Mouse (Mus musculus) embryo, embryonic 11.5 days (tissue): ENCODE data around the gene Sclt1.
A peak's percentile ranks its signal among the peaks of the same experiment; 100 is the strongest.

ENCODE experiments used
- DNase-seq: peaks from one replicate; pipeline ENCODE4 v3.0.0-alpha.2; 2012; ENCODE audit warnings: low read depth, low spot score

Sclt1 gene

DNA sequence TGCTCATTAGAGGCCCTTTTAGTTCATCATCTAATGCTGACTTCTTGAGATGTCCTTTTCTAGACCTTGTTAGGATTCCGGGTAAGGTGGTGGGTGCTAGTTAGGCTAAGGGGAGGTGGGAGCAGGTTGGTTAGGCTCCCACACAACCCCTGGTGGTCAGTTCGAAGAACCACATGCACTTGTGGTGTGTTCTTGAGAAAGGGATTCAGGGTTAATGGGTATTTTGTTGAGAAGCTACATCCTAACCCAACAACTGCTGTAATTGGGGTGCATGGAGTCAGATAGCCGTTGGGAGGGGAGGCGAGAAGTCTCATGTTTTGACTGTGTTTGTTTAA, 136.0 kb downstream of the Sclt1 start:
- no peak for DNase-seq

- no peak for DNase-seq
Measured at GRCm38 (mm10) chr3:41605601-41606329, 136.5 kb downstream of the Sclt1 start.

GRCm38 (mm10) chr3:41604629-41605321, 137.5 kb downstream of the Sclt1 start:
- DNase-seq, result no peak

- DNase-seq, result no peak
Measured at GRCm38 (mm10) chr3:41603470-41604019, 138.8 kb downstream of the Sclt1 start.

- no peak for DNase-seq
Measured at GRCm38 (mm10) chr3:41602933-41603332, 139.4 kb downstream of the Sclt1 start.

DNA sequence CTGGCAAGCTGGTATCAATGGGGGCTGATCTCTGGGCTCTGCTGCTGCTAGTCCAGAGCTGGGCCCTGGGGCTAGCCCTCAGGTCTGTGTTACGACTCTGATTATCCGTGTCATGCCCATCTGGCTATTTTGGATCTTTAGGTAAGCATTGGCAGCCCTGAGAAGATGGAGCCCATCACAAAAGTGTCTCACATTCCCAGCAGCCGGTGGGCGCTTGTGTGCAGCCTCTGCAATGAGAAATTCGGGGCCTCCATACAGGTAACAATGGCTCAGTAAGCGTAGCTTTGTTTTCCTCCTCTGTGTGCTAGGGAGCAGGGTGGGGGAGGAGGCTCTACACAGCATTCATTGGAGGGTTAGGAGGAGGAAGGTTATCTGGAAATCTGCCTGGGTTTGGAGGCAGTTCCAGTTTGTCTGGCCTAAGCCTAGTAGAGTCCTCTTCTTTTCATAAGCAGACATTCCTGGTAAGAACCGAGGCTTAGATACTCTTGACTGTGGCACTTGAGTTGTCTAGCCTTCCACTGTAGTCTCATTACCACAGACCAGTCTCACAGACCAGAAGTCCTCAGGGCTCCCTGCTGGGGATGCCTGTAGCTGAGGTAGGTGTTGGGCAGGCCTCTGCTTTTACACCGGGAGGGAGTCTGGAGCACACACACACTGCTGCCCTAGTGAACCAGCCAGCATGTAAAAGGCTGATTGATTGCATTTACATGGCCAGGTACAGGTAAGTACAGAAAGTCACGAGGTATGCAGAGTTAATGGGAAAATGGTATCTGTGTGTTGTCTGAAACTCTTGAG, 140.9 kb downstream of the Sclt1 start:
- no peak for DNase-seq

GRCm38 (mm10) chr3:41599806-41600589, 142.3 kb downstream of the Sclt1 start:
- DNase-seq, result peak; percentile 23

DNA sequence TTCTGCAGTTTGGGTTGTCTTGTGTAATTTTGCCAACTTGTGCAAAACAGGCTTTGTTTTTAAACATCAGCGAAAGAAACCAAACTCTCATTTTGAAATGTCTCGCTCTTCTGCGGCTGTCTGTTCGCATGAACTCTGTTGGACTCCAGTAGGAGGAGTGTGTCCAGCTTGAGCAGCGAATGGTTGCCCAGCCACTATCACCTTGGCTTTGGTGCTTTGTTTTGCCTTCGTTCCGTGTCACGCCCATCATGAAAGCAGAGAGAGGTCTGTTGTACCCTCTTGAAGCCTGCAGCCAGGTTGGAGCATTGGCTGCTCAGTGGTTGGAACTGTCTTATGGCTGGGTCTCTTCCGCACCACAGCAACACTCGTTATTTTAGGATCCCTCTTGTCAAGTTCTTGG, 143.1 kb downstream of the Sclt1 start:
- no peak for DNase-seq

DNA sequence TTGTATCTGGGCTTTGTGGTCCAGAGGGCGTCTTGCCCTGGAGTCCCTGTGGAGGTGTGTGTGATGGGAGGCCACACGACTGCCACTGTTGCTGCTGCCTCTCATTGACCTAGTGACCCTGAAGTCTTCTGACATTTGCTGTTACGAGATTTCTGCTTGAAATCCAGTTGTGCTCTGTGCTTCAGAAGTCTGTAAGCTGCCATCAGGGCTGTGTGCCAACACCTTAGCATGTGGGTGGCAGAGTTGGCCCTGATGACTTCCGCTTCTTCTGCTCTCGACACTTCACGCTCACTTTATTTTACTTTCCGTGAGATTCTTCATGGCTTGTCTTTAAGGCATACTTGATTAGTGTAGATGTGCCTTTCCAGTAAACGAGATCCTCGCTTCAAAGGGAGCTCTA, 143.9 kb downstream of the Sclt1 start:
- no peak for DNase-seq

DNA sequence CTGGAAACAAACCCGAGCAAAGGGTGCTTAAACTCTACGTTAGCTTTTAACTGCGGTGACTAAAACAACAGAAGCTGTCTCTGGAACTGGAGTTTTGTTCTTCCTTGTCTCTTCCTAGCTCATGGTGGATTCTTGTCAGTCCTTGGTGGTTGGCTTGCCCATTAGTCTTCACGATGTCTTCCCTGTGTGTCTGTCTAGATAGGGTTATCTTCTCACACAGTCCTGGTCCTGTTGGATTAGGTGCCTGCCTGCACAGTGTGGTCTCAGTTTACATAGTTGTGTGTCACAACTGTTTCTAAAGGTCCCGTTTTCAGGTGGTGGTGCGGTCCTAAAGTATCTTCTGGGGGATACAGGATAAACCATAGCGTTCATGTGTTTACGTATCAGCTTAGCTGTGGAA, 145.3 kb downstream of the Sclt1 start:
- no peak for DNase-seq

- DNase-seq, result no peak
Measured at GRCm38 (mm10) chr3:41595010-41595409, 147.3 kb downstream of the Sclt1 start.

GRCm38 (mm10) chr3:41594097-41594879, 148.0 kb downstream of the Sclt1 start:
- no peak for DNase-seq

DNA sequence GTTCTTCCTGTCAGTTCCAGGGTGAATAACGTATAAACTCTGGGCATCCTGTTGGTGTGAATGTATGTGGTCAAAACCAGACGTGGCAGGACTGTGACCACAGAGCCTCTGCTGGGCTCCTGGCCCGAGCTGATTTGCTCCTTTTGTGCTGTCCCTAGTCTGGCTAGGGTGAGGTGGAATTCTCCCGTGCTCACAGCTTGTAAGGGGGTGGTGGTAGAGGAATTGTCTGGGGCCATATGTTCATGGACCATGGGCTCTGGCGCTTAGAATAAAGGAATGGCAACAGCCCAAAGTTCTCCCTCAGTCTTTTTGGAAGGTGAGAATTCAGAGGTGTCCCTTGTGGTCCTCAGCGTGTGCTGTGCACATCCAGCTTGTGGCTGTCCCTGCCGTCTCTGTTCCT, 149.5 kb downstream of the Sclt1 start:
- no peak for DNase-seq

DNA sequence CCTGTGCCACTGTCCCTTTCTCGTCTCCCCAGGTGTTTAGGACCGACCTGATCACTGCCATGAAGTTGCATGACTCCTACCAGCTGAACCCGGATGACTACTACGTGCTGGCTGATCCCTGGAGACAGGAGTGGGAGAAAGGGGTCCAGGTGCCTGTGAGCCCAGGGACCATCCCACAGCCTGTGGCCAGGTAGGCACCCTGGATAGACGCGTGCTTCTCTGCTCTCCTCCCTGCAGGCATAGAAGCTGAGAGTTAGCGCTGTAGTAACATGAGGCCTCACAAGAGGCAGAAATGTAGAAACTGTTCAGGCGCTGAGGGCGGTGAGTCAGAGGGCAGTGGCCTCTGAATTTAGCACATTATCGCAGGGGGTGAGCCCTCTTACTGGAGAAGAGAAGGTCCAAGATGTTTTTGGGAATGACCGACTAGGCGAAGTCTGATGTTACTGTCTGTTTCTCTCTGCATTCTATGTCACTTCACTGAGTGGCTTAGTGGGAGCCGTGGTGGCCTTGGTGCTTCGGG, 150.6 kb downstream of the Sclt1 start:
- DNase-seq, result no peak

- no peak for DNase-seq
Measured at GRCm38 (mm10) chr3:41590695-41591559, 151.4 kb downstream of the Sclt1 start.

DNA sequence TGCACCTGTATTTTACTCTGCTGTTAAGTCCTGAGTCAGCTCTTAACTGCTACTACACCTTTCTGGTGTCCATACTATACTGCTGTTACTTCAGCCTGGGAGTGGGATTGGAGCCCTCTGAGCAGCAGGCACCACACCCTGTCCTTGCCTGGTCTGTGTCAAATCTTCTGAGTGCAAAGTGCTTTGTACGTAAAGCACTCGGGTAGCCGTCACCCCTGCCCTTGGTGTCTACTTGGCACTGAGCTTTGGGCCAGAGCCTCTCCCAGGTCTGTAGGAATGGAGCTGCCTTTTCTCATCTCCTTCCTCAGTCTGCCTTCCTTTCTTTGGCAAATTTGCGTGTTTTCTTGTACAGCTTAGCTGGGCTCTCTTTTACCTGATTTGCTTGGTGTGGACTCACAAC, 152.3 kb downstream of the Sclt1 start:
- no peak for DNase-seq

GRCm38 (mm10) chr3:41589246-41589914, 152.9 kb downstream of the Sclt1 start:
- DNase-seq, result no peak

DNA sequence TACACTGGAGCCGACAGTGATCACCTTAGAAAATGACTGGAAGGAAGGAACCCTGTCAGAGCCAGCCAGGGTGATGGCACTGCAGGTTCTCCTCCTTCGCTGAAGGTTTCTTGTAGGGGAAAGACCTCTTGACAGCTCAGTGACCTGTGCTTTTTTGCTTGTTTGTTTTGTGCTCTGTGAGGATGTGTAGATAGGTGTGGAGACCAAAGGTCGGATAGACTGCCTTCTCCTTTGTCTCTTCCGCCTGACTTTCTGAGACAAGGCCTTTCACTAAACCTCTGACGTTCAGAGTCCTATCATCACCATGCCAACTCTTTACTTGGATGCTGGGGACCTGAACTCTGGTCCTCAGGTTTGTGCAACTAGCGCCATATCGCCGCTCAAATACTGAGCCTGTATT, 153.8 kb downstream of the Sclt1 start:
- DNase-seq, result no peak

DNA sequence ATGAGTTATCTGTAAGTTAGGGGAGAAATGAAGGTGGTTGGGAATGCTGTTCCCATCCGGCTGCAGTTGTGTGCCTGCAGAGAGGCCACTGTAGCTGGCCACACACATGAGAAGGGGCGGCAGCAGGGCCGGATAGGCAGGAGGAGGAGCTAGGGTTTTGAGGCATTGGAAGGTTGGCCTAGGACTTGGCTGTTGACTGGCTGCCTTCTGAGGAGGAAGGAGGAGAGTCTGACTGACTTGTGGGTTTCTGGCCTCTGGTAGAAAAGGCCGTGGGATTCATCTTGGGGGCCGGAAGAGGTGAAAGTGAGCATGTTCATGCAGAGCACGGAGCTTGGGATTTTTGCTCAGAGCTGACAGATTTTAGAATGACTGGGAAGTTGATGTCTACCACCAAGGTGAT, 154.7 kb downstream of the Sclt1 start:
- no peak for DNase-seq
